Mouse (Mus musculus): ENCODE results near the gene Agtpbp1. TPM values are rescaled to one million over a fixed set of nuclear protein-coding genes. Genes with fewer than 3 reads are reported as not detected.

The Agtpbp1 gene
- polyA plus RNA-seq, 1 experiment from 2014 or later, result 7.3 TPM

DNA sequence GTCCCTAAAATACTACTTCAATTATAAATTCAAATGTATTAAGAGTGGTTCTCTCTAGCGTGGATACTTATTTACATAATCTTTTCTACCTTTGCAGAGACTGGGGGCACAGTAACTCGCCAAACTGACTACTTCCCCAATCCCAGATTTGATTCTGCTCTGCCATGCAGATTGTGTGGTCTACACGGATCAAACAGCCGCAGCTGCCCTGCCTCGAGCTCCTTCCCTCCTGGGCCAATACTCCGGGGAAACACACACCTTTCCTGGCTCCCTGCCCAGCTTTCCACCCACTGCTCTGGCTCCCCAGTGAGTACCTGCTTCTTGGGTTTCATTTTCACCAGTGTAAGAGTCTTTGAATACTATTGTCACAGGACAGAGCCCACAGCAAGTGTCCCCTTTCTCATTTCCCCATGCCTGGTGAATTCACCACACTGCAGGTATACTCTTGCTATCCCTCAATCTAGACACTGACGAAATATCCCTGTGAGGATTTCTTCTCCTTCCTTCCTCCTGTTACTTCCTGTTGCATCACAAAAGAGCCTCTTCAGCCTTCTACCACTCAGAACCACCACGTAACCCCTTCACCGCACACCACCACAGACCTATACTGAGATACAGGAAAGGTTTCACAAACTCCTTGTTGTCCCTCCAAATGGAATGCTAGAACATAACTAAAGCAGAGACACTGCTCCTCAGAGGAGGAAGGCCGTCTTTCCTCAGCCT, 75.2 kb downstream of the Agtpbp1 start:
- H3K9ac ChIP-seq (ENCODE audit: low read depth, low read length), result no peak overlapping the region
- no peak overlapping the region for H3K4me2 ChIP-seq (ENCODE audit: low read depth, low read length)
- no peaks in the 10 kb centered on the region for H3K4me1 ChIP-seq (ENCODE audit: control insufficient read depth, low read depth, low read length)
- WGBS (ENCODE audit: insufficient replicate concordance), result 53% methylated on average over 10 of the region's 10 CpGs
- H3K27ac ChIP-seq (ENCODE audit: low read length), result 0 out of 2 replicates have a peak overlapping the region, but pooled peaks have one; percentile 18
- H3K9me3 ChIP-seq (replicated peaks; ENCODE audit: control insufficient read depth, low read length), result no peaks in the 10 kb centered on the region
- ATAC-seq (ENCODE audit: low read depth), result peak; percentile 41; the same call in 1 of the 2 replicates
- no peak overlapping the region for H3K4me3 ChIP-seq (ENCODE audit: low read depth, low read length)
- 0 out of 2 replicates have a peak, but pooled peaks cover 3% of the 10 kb centered on the region for H3K36me3 ChIP-seq (ENCODE audit: control insufficient read depth, insufficient read depth)
- H3K27me3 ChIP-seq (ENCODE audit: control insufficient read depth, insufficient read depth, low read depth, low read length), result no peaks in the 10 kb centered on the region

DNA sequence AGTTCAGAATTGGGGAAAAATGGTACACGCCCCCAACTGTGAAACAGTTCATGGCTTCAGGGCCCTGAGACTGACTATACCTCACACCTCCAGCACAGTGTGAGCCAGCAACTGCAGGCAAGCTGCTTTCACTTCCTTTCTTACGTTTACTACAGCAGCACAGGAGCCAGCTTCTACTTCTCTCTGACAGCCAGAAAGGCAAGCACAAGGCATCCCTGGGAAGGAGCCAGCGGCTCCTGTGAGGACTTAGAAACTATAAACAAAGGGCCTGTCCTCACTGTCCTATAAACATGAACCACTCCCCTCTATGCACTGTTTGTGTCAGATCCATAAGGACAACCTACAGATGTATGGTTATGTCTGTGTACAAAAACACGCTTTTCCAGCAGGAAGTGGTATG, 76.4 kb downstream of the Agtpbp1 start:
- Histone ChIP-seq H3K9ac (ENCODE audit: low read depth, low read length) (no peak overlapping the region), H3K27ac (ENCODE audit: low read length) (no peak overlapping the region; the same call in 1 of the 2 replicates), H3K36me3 (ENCODE audit: control insufficient read depth, insufficient read depth) (0 out of 2 replicates have a peak, but pooled peaks cover 2% of the 10 kb centered on the region), H3K9me3 (replicated peaks; ENCODE audit: control insufficient read depth, low read length) (no peaks in the 10 kb centered on the region), H3K4me2 (ENCODE audit: low read depth, low read length) (no peak overlapping the region), H3K4me1 (ENCODE audit: control insufficient read depth, low read depth, low read length) (no peaks in the 10 kb centered on the region), H3K27me3 (ENCODE audit: control insufficient read depth, insufficient read depth, low read depth, low read length) (no peaks in the 10 kb centered on the region), H3K4me3 (ENCODE audit: low read depth, low read length) (no peak overlapping the region)
- 71% methylated on average over 4 of the region's 4 CpGs for WGBS (ENCODE audit: insufficient replicate concordance)
- no peak for ATAC-seq (ENCODE audit: low read depth)

DNA sequence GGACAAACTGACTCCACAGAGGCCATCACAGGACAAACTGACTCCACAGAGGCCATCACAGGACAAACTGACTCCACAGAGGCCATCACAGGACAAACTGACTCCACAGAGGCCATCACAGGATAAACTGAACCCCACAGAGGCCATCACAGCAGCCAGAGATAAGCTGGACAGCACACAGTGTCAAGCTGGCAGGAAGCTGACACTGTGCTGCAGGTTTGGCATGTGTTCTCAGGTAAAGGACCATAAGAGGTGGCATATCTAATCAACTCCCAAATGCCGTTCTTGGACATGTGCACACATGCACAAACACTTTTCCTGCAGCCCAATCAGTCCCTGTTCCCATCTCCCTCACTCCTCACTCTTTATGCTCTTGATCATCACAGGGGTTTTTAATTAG, 78.6 kb downstream of the Agtpbp1 start:
- H3K27me3 ChIP-seq (ENCODE audit: control insufficient read depth, insufficient read depth, low read depth, low read length), result no peaks in the 10 kb centered on the region
- 59% methylated on average over 1 of the region's 1 CpGs for WGBS (ENCODE audit: insufficient replicate concordance)
- H3K9ac ChIP-seq (ENCODE audit: low read depth, low read length), result no peak overlapping the region
- H3K9me3 ChIP-seq (replicated peaks; ENCODE audit: control insufficient read depth, low read length), result no peaks in the 10 kb centered on the region
- H3K27ac ChIP-seq (ENCODE audit: low read length), result no peak overlapping the region
- ATAC-seq (ENCODE audit: low read depth), result no peak
- no peaks in the 10 kb centered on the region for H3K4me1 ChIP-seq (ENCODE audit: control insufficient read depth, low read depth, low read length)
- H3K36me3 ChIP-seq (ENCODE audit: control insufficient read depth, insufficient read depth), result no peaks in the 10 kb centered on the region
- H3K4me3 ChIP-seq (ENCODE audit: low read depth, low read length), result no peak overlapping the region
- no peak overlapping the region for H3K4me2 ChIP-seq (ENCODE audit: low read depth, low read length)

DNA sequence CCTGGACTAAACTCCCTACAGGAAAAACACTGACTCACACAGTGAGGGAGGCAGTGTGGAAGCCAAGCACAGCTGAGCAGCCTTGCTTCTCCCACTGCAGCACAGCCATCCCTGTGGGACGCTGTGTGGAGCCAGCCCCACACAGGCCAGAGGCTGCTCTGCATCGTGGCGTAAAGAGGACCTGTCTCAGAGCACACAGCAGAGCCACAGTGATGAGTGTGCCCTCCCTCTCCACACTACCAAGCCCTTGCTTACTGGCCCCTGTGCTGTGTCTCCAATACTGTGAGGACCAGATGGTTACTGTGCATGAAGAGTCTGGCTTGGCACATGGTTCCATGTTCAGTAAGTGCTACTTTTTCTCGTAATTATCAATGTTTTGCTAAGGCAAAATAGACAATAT, 79.2 kb downstream of the Agtpbp1 start:
- no peak for ATAC-seq (ENCODE audit: low read depth)
- Histone ChIP-seq H3K27ac (ENCODE audit: low read length) (no peak overlapping the region), H3K9ac (ENCODE audit: low read depth, low read length) (no peak overlapping the region), H3K4me2 (ENCODE audit: low read depth, low read length) (no peak overlapping the region), H3K4me3 (ENCODE audit: low read depth, low read length) (no peak overlapping the region), H3K27me3 (ENCODE audit: control insufficient read depth, insufficient read depth, low read depth, low read length) (no peaks in the 10 kb centered on the region), H3K4me1 (ENCODE audit: control insufficient read depth, low read depth, low read length) (no peaks in the 10 kb centered on the region), H3K36me3 (ENCODE audit: control insufficient read depth, insufficient read depth) (no peaks in the 10 kb centered on the region), H3K9me3 (replicated peaks; ENCODE audit: control insufficient read depth, low read length) (no peaks in the 10 kb centered on the region)
- 78% methylated on average over 4 of the region's 4 CpGs for WGBS (ENCODE audit: insufficient replicate concordance)

DNA sequence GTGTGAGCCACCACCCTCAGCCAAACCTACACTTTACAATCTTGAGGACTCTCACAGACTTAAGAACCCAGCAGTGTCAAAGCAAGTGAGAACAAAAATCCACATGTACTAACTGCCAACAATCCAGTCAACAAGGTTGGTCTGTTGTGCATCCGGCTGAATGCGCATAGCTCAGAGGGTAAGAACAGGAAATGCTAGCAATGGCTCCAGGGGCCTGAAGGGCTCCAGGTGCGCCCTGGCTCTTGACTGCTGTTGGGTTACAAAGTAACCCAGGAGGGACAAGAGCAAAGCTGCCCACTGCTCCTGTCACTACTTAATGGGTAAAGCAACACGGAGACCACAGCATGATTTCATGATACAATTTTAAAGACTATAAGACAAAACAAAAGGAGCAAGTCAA, 81.4 kb downstream of the Agtpbp1 start:
- H3K9ac ChIP-seq (ENCODE audit: low read depth, low read length), result no peak overlapping the region
- WGBS (ENCODE audit: insufficient replicate concordance), result 82% methylated on average over 4 of the region's 4 CpGs
- H3K4me1 ChIP-seq (ENCODE audit: control insufficient read depth, low read depth, low read length), result no peaks in the 10 kb centered on the region; the same call in 1 of the 2 replicates
- H3K9me3 ChIP-seq (replicated peaks; ENCODE audit: control insufficient read depth, low read length), result no peaks in the 10 kb centered on the region
- H3K36me3 ChIP-seq (ENCODE audit: control insufficient read depth, insufficient read depth), result 0 out of 2 replicates have a peak, but pooled peaks cover 2% of the 10 kb centered on the region
- H3K4me3 ChIP-seq (ENCODE audit: low read depth, low read length), result no peak overlapping the region
- no peak overlapping the region for H3K27ac ChIP-seq (ENCODE audit: low read length)
- no peaks in the 10 kb centered on the region for H3K27me3 ChIP-seq (ENCODE audit: control insufficient read depth, insufficient read depth, low read depth, low read length)
- H3K4me2 ChIP-seq (ENCODE audit: low read depth, low read length), result no peak overlapping the region
- ATAC-seq (ENCODE audit: low read depth), result no peak

DNA sequence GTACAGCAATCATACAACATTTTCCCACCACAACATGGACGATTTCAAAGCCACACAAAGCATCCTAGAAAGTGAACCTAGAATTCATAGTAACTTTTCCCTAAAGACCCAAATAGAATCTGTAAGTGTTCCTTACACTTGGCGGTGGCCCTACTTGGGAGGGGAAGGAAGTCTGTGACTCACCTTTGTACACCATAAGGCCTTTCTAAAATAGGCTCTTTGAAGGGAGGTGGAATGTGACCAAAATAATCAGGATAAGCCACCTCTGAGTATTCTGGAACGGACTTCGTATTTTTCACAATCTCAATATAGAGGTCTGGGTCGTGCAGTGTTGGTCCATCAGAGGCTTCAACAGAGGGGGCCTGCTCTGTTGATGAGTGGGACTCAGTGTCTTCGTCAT, 85.2 kb downstream of the Agtpbp1 start:
- WGBS (ENCODE audit: insufficient replicate concordance), result 76% methylated on average over 6 of the region's 6 CpGs
- no peak for ATAC-seq (ENCODE audit: low read depth)
- Histone ChIP-seq H3K36me3 (ENCODE audit: control insufficient read depth, insufficient read depth) (peaks cover 7% of the 10 kb centered on the region), H3K4me3 (ENCODE audit: low read depth, low read length) (no peak overlapping the region), H3K9ac (ENCODE audit: low read depth, low read length) (no peak overlapping the region), H3K4me1 (ENCODE audit: control insufficient read depth, low read depth, low read length) (no peaks in the 10 kb centered on the region; the same call in 1 of the 2 replicates), H3K9me3 (replicated peaks; ENCODE audit: control insufficient read depth, low read length) (no peaks in the 10 kb centered on the region), H3K4me2 (ENCODE audit: low read depth, low read length) (no peak overlapping the region), H3K27me3 (ENCODE audit: control insufficient read depth, insufficient read depth, low read depth, low read length) (no peaks in the 10 kb centered on the region), H3K27ac (ENCODE audit: low read length) (no peak overlapping the region)

DNA sequence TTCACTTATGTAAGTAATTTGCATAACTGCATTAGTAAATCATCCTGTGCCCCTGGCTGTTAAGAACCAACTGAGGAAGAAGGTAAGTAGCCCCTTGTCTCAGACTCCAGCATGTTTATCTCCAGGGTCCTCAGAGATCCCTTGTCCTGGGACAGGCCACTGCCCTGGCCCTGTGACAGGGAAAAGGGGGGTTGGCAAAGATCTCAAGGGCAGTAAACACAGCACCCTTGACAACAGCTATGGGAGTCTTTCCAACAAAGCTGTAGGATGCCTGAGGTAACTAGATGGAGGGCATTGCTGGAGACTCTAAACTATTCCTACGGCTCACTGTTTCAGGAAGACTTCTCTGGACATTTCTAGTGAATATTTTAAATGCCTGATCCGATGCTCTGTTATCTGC, 85.7 kb downstream of the Agtpbp1 start:
- Histone ChIP-seq H3K9ac (ENCODE audit: low read depth, low read length) (no peak overlapping the region), H3K36me3 (ENCODE audit: control insufficient read depth, insufficient read depth) (peaks cover 12% of the 10 kb centered on the region), H3K4me2 (ENCODE audit: low read depth, low read length) (no peak overlapping the region), H3K27ac (ENCODE audit: low read length) (no peak overlapping the region), H3K27me3 (ENCODE audit: control insufficient read depth, insufficient read depth, low read depth, low read length) (no peaks in the 10 kb centered on the region), H3K4me3 (ENCODE audit: low read depth, low read length) (no peak overlapping the region), H3K9me3 (replicated peaks; ENCODE audit: control insufficient read depth, low read length) (no peaks in the 10 kb centered on the region), H3K4me1 (ENCODE audit: control insufficient read depth, low read depth, low read length) (no peaks in the 10 kb centered on the region; the same call in 1 of the 2 replicates)
- no peak for ATAC-seq (ENCODE audit: low read depth)
- WGBS (ENCODE audit: insufficient replicate concordance), result 83% methylated on average over 2 of the region's 2 CpGs

DNA sequence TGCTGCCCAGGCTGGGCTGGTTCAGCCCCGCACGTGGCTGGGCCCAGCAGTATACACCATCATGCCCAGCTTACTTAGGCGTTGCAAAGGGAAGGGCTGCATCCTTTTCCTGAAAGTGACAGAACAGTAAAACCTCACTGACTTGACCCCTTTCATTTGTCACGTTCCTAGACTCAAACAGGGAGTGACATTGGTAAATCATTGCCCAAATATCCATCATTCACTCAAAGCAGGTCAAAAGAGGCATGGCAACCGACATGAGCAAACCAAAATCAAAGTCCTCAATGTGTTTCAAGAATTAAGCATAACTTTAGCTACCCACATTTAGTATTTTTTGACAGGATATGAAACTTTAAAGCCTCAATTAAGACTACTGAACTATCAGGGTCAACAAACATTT, 86.8 kb downstream of the Agtpbp1 start:
- Histone ChIP-seq H3K9ac (ENCODE audit: low read depth, low read length) (no peak overlapping the region), H3K4me1 (ENCODE audit: control insufficient read depth, low read depth, low read length) (no peaks in the 10 kb centered on the region; the same call in 1 of the 2 replicates), H3K9me3 (replicated peaks; ENCODE audit: control insufficient read depth, low read length) (no peaks in the 10 kb centered on the region), H3K4me3 (ENCODE audit: low read depth, low read length) (no peak overlapping the region), H3K27ac (ENCODE audit: low read length) (no peak overlapping the region), H3K4me2 (ENCODE audit: low read depth, low read length) (no peak overlapping the region), H3K27me3 (ENCODE audit: control insufficient read depth, insufficient read depth, low read depth, low read length) (no peaks in the 10 kb centered on the region), H3K36me3 (ENCODE audit: control insufficient read depth, insufficient read depth) (peaks cover 13% of the 10 kb centered on the region)
- peak; percentile 39 for ATAC-seq (ENCODE audit: low read depth)
- WGBS (ENCODE audit: insufficient replicate concordance), result 66% methylated on average over 5 of the region's 5 CpGs

DNA sequence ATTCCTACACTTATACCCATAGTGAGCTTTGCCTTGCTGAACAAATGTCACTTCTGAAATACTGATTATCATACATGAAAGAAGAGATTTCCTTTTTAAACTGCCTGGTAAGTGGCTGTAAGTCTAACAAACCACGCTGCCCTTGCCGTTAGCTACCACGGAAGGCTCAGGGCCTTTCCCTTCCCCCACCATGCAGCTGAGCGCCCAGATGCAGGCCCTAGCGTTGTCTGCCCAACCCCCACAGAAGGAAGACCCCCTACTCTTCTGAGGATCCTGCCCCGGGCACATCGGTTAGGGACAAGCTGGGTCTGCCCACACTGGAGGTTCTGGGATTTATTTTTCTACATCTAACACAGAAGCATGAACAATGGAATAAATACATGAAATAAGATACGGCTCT, 89.2 kb downstream of the Agtpbp1 start:
- Histone ChIP-seq H3K36me3 (ENCODE audit: control insufficient read depth, insufficient read depth) (peaks cover 13% of the 10 kb centered on the region), H3K4me2 (ENCODE audit: low read depth, low read length) (no peak overlapping the region), H3K27me3 (ENCODE audit: control insufficient read depth, insufficient read depth, low read depth, low read length) (no peaks in the 10 kb centered on the region), H3K4me1 (ENCODE audit: control insufficient read depth, low read depth, low read length) (no peaks in the 10 kb centered on the region; the same call in 1 of the 2 replicates), H3K27ac (ENCODE audit: low read length) (no peak overlapping the region), H3K9me3 (replicated peaks; ENCODE audit: control insufficient read depth, low read length) (no peaks in the 10 kb centered on the region), H3K9ac (ENCODE audit: low read depth, low read length) (no peak overlapping the region), H3K4me3 (ENCODE audit: low read depth, low read length) (no peak overlapping the region)
- ATAC-seq (ENCODE audit: low read depth), result no peak
- 56% methylated on average over 8 of the region's 8 CpGs for WGBS (ENCODE audit: insufficient replicate concordance)
